Mouse (Mus musculus): ENCODE measurements around the gene Gm45213. TPM values are rescaled to one million over a fixed set of nuclear protein-coding genes. Genes with fewer than 3 reads are reported as not detected.

The Gm45213 gene
- polyA plus RNA-seq (2015; fragmentation: Nextera tagmentation; extraction: Ambion mirVana): not detected in 2 replicates

DNA sequence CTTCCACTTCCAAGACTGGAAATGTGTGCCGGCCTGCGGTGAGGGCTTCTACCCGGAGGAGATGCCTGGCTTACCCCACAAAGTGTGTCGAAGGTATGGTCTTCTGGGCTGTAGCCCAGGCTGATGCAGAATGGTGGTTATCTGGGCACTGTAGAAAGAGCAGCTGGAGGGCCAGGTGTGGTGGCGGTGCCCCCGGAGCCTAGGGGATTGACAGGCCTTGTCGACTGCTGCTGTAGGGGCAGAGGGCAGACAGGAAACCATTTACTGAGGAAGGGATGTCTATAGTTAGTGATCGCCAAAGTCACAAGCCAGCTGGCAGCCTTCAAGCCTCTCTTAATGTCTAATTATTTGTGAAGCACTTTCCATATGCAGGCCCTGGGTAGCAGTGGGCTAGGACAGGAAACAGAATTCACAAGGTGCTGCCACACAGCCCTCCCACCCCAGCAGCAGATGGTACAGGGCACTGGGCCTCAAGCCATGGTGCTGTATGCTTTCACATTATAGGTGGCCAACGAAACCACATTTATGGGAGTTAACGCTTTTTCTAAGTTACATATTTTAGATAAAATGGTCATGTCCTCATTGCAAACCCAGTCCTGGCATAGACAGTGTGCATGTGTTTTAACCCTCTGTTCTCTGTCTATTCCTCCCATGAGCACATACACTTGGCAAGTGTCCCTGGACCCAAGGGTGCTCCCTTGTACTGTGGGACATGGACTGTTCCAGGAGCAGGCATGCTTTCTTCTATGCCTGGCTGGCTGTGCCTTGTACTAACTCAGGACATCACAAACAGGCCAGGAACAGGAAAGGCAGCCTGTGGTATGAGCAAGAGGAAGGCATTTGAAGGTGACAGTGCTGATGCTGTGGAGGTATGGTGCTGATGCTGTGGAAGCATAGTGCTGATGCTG, at the start of gene Gm45213:
Gene Gm45213, plus strand, starts transcription at position 51 of the 908 bp plus-strand sequence.
- H3K36me3 ChIP-seq: no peaks in the 10 kb centered on the region
- H3K9me3 ChIP-seq (replicated peaks): no peaks in the 10 kb centered on the region
- 64% methylated on average over 10 of the region's 10 CpGs for WGBS
- no peak within 1 kb of the TSS for H3K9ac ChIP-seq
- no peak within 1 kb of the TSS for H3K4me2 ChIP-seq
- peaks cover 22% of the 10 kb centered on the region for H3K4me1 ChIP-seq
- H3K4me3 ChIP-seq (replicated peaks): no peak within 1 kb of the TSS
- H3K27ac ChIP-seq: no peak within 1 kb of the TSS
- ATAC-seq (replicated peaks; ENCODE audit: low FRiP score): no peak
- no peaks in the 10 kb centered on the region for H3K27me3 ChIP-seq

DNA sequence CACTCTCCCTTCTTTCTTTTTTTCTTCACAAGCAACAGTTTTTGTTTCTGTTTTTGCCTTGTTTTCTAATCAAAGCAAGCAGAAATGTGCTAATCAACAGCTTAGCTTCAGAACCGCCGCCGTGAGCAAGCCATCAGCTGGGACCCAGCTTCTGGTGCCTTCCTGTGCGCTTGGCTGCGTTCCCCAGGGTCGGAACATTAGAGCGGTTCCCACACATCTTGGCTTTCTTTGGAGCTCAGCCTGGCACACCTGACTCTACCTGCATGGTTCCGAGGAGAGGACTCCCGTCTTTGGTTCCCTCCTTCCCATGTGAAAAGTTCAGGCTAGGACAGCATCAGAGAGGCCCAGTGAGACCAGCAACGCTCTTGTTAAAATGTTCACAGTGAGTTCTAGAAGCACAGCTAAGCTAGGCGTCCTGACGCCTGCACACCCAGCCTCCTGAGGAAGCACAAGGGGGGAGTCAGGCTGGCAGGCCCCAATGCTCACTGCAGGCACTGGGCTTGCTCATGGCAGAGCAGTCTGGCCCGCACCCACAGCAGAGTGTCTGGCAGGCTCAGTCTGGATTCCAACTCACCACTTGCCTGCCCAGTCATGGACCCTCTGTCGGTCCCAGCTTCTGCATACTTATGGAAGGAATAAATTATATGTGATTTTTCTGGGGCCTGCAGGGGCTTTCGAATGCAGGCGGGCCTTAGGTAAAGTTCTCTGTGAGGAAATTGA, 42.2 kb upstream of the Gm45213 start:
- Histone ChIP-seq H3K4me1 (peaks cover 2% of the 10 kb centered on the region; the same call in 1 of the 2 replicates), H3K27me3 (no peaks in the 10 kb centered on the region), H3K9me3 (replicated peaks) (peaks cover 13% of the 10 kb centered on the region), H3K4me3 (replicated peaks) (no peak overlapping the region), H3K27ac (no peak overlapping the region), H3K9ac (no peak overlapping the region), H3K36me3 (0 out of 2 replicates have a peak, but pooled peaks cover 3% of the 10 kb centered on the region), H3K4me2 (no peak overlapping the region)
- WGBS: 89% methylated on average over 16 of the region's 16 CpGs
- ATAC-seq (replicated peaks; ENCODE audit: low FRiP score): no peak

DNA sequence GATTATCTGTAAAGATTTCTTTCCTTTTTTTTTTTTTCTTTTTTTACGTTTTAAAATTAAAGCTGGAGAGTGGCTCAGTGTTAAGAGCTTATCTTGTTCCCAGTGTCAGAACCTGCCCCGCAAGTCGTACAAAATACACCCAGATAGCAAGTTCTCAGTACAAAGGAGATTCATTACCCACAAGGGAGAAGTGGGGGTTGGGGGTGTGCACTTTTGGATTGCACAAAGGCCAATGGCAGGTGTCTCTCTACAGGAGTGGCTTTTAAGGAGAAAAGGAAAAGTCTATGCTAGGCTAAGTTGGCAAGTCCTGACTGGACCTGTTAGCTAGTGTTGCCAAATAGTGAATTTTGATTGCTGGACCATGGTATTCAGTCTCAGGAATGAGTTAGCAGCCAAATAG, 41.6 kb upstream of the Gm45213 start:
- Histone ChIP-seq H3K36me3 (0 out of 2 replicates have a peak, but pooled peaks cover 3% of the 10 kb centered on the region), H3K27ac (no peak overlapping the region)
- ATAC-seq (replicated peaks; ENCODE audit: low FRiP score): no peak

DNA sequence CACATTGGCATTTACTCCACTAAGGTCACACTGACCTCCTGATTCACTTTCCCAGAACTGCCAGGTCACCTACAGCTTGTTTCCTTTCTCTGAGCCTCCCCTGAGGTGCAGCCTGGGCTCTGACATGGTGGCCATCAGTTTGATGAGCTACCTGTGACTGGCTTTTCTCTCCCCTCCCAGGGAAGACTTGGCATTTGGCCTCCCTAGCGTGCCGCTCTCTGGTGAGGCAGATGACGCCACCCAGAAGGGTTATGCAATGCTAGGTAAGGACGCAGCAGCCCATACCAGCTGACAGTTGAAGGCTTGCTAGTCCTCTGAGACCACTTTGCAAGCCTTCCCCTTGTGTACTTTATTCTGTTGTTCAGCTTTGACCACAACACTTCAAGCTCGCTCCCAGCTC, 40.0 kb upstream of the Gm45213 start:
- peaks cover 2% of the 10 kb centered on the region; the same call in 1 of the 2 replicates for H3K4me1 ChIP-seq
- H3K9me3 ChIP-seq (replicated peaks): peaks cover 10% of the 10 kb centered on the region
- no peak overlapping the region for H3K4me2 ChIP-seq
- no peak overlapping the region for H3K4me3 ChIP-seq (replicated peaks)
- 88% methylated on average over 5 of the region's 5 CpGs for WGBS
- 0 out of 2 replicates have a peak, but pooled peaks cover 3% of the 10 kb centered on the region for H3K36me3 ChIP-seq
- no peak for ATAC-seq (replicated peaks; ENCODE audit: low FRiP score)
- H3K27ac ChIP-seq: no peak overlapping the region
- no peak overlapping the region for H3K9ac ChIP-seq
- no peaks in the 10 kb centered on the region for H3K27me3 ChIP-seq

More for the DNA sequence above, 41.6 kb upstream of the Gm45213 start:
- Histone ChIP-seq H3K4me3 (replicated peaks) (no peak overlapping the region), H3K27me3 (no peaks in the 10 kb centered on the region), H3K4me2 (no peak overlapping the region), H3K9me3 (replicated peaks) (peaks cover 13% of the 10 kb centered on the region), H3K4me1 (peaks cover 2% of the 10 kb centered on the region; the same call in 1 of the 2 replicates), H3K9ac (no peak overlapping the region)
- 70% methylated on average over 3 of the region's 3 CpGs for WGBS

DNA sequence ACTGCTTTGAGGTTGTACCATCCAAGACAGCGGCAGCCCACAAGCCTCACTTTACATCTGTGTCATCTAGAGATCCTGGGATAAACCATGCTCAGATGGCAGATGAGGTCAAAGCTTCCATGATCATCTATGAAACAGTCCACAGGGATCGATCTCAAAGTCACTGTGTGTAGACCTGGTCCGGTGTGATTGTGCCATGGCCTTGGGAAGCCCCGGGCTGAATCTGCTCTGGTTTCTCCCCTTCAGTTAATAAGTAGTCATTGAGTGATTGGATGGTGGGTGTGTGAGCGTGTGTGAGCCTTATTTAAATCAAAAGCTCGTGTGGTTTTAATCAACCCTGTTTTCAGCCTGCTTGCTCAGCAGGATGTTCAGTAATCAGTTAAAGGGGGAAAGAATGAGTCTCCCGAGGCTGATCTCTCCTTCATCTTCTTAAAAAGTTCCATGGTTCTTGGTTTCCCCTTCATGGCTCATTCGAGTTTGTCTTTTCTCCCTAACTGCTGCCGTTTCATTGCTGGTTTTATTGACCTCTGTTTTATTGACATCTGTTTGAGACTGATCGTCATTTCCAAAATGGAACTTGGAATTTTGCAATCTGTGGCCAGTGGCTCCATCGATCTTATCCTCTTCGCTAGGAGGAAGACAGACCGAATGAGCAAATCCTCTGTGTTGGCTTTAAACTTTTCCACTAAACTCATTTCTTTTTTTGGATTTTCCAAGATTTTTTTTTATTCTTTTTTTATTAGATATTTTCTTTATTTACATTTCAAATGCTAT, 39.4 kb upstream of the Gm45213 start:
- H3K4me1 ChIP-seq: peaks cover 5% of the 10 kb centered on the region; the same call in 1 of the 2 replicates
- 0 out of 2 replicates have a peak, but pooled peaks cover 3% of the 10 kb centered on the region for H3K36me3 ChIP-seq
- H3K27me3 ChIP-seq: no peaks in the 10 kb centered on the region
- H3K9ac ChIP-seq: no peak overlapping the region
- ATAC-seq (replicated peaks; ENCODE audit: low FRiP score): no peak
- WGBS: 66% methylated on average over 13 of the region's 13 CpGs
- H3K9me3 ChIP-seq (replicated peaks): peaks cover 5% of the 10 kb centered on the region
- no peak overlapping the region for H3K27ac ChIP-seq
- H3K4me3 ChIP-seq (replicated peaks): no peak overlapping the region
- H3K4me2 ChIP-seq: no peak overlapping the region

DNA sequence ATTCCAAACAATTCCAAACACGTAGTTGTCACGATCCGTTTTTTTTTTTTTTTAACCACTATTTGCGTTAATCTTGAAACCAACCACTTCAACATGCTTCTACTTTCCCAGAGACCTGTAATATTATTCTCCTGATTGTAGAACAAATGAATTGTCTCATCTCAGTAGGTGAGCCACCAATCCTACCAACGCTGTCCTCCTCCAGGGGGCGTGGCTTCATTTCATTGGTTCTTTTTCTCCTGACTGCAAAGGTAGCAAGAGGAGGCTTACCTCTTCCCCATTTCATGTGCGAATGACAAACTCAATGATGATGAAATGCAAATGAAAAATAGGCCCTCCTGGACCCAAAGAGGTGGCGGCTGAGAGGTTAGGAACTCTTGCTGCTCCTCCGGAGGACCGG, 38.3 kb upstream of the Gm45213 start:
- H3K27me3 ChIP-seq: no peaks in the 10 kb centered on the region
- WGBS: 86% methylated on average over 10 of the region's 10 CpGs
- H3K9me3 ChIP-seq (replicated peaks): no peaks in the 10 kb centered on the region
- no peak overlapping the region for H3K4me2 ChIP-seq
- no peak overlapping the region for H3K27ac ChIP-seq
- no peak for ATAC-seq (replicated peaks; ENCODE audit: low FRiP score)
- H3K9ac ChIP-seq: no peak overlapping the region
- H3K4me3 ChIP-seq (replicated peaks): no peak overlapping the region
- H3K4me1 ChIP-seq: peaks cover 6% of the 10 kb centered on the region; the same call in 1 of the 2 replicates
- H3K36me3 ChIP-seq: no peaks in the 10 kb centered on the region

DNA sequence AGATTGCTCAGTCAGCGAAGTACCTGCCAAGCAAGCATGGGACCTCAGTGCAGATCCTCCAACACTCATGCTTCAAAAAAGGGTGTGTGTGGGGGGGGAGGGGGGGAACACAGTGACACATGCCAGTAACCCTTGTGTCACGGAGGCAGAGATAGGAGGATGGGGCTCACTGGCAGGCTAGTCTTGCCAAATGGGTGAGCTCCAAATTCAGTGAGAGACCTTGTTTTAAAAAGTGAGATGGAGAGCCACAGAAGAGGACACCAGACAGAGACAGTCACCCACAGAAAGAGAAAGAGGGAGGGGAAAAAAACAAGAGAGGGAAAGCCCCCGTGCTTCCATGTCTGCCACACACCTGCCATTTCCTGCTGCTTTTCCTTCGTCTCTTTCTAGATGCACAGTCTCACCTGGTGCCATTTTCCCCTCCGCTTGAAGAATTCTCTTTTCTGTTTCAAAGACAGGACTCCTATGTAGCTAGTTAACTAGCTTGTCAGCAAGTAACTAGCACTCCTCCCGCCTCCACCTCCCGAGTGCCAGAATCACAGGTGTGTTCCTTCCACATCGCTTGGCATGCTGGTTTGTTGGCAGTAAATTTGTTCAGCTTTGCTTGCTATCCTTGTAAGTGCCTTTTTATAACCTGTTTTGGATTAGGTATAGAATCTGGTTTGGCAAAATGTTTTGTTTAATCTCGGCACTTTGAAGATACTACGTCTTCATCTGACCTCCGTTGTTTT, 35.1 kb upstream of the Gm45213 start:
- Histone ChIP-seq H3K36me3 (no peaks in the 10 kb centered on the region), H3K4me2 (no peak overlapping the region), H3K9ac (no peak overlapping the region), H3K27me3 (no peaks in the 10 kb centered on the region), H3K4me3 (replicated peaks) (no peak overlapping the region), H3K4me1 (peaks cover 12% of the 10 kb centered on the region; the same call in 1 of the 2 replicates), H3K9me3 (replicated peaks) (no peaks in the 10 kb centered on the region), H3K27ac (no peak overlapping the region)
- no peak for ATAC-seq (replicated peaks; ENCODE audit: low FRiP score)
- WGBS: 78% methylated on average over 11 of the region's 11 CpGs

DNA sequence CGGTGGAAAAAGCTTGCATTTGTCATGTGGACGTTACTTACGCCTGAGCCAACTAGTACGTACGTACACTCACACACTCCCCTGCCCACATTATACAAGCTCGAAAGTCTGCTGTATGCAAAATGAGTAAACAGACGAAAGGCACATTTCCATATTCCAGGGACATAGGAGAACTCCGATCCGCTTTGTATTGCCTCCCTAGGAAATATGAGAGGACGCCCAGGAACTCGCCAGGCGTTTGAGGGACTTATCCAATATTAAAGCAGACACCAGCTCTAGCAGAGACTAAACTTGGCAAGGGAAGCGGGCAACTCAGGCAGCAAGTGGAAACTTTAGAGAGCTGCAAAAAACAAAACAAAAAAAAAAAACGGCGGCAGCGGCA, 34.5 kb upstream of the Gm45213 start:
- no peaks in the 10 kb centered on the region for H3K27me3 ChIP-seq
- H3K27ac ChIP-seq: no peak overlapping the region
- H3K36me3 ChIP-seq: no peaks in the 10 kb centered on the region
- no peak for ATAC-seq (replicated peaks; ENCODE audit: low FRiP score)
- no peaks in the 10 kb centered on the region for H3K9me3 ChIP-seq (replicated peaks)
- 58% methylated on average over 16 of the region's 16 CpGs for WGBS
- no peak overlapping the region for H3K4me3 ChIP-seq (replicated peaks)
- peaks cover 13% of the 10 kb centered on the region; the same call in 1 of the 2 replicates for H3K4me1 ChIP-seq
- H3K4me2 ChIP-seq: no peak overlapping the region
- H3K9ac ChIP-seq: no peak overlapping the region

DNA sequence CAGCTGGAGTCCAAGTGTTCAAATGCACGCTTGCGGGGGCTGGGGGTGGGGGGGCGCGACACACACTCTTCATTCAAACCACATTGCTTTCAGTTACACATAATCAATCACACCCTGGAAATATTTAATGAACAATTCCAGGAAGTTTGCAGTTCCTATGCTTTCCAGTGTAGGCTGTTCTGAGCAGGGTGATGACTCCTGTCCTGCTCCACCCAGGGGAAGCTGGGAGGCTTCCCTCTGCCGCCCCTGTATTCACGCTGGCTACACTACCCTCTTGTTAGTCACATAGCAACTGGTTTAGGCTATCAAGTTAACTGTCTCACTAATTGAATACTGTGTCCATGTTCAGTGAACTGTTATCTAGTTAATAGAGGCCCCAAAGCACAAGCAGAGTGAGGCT, 32.9 kb upstream of the Gm45213 start:
- Histone ChIP-seq H3K36me3 (no peaks in the 10 kb centered on the region), H3K27me3 (no peaks in the 10 kb centered on the region), H3K4me1 (0 out of 2 replicates have a peak, but pooled peaks cover 12% of the 10 kb centered on the region), H3K27ac (no peak overlapping the region), H3K4me3 (replicated peaks) (no peak overlapping the region), H3K4me2 (no peak overlapping the region), H3K9me3 (replicated peaks) (no peaks in the 10 kb centered on the region), H3K9ac (no peak overlapping the region)
- ATAC-seq (replicated peaks; ENCODE audit: low FRiP score): no peak
- WGBS: 62% methylated on average over 6 of the region's 6 CpGs

DNA sequence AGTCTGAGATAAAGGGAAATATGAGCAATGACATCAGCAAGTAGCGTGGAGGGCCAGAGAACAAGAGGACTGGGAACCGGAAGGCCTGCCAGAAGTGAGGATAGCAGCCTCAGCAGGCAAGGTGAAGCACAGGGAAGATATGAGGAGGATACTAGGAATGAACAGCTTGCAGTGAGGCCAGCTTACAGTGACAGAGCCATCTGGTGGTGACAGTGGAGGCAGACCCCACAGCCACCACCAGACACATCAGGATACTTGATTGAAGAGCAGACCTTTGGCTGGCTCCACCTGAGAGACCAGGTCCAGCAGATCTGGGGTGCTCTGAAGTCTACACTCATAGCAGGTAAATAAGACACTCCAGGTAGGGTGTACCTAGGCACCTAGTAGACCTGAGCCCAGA, 15.7 kb upstream of the Gm45213 start:
- no peak overlapping the region for H3K27ac ChIP-seq
- H3K4me3 ChIP-seq (replicated peaks): no peak overlapping the region
- H3K9ac ChIP-seq: no peak overlapping the region
- no peaks in the 10 kb centered on the region for H3K4me1 ChIP-seq
- H3K27me3 ChIP-seq: no peaks in the 10 kb centered on the region
- no peaks in the 10 kb centered on the region for H3K9me3 ChIP-seq (replicated peaks)
- 79% methylated on average over 2 of the region's 2 CpGs for WGBS
- H3K4me2 ChIP-seq: no peak overlapping the region
- ATAC-seq (replicated peaks; ENCODE audit: low FRiP score): no peak
- H3K36me3 ChIP-seq: no peaks in the 10 kb centered on the region
